Mouse (Mus musculus) forebrain, embryonic 12.5 days (tissue): ENCODE results near the gene Eif6. TPM values are rescaled to one million over a fixed set of nuclear protein-coding genes. Genes with fewer than 3 reads are reported as not detected.

ENCODE experiments used
- ATAC-seq: fragments of 200-750 bp; cut with Nextera tagmentation; 2 replicates; pipeline ENCODE4 v1.8.0; 2017; ENCODE audit warnings: moderate TSS enrichment; ENCODE audit not compliant: low FRiP score
- H3K27ac ChIP-seq: fragments of 300-500 bp; sonication (generic); 2 replicates; pipeline ENCODE4 v1.5.1; 2016; ENCODE audit warnings: mild to moderate bottlenecking
- H3K27me3 ChIP-seq: fragments of 300-500 bp; sonication (generic); 2 replicates; pipeline ENCODE4 v1.6.1; 2016; ENCODE audit warnings: mild to moderate bottlenecking
- H3K36me3 ChIP-seq: fragments of 300-500 bp; sonication (generic); replicated peaks from 2 replicates; pipeline ENCODE4 v1.6.1; 2016; ENCODE audit warnings: mild to moderate bottlenecking
- H3K4me1 ChIP-seq: fragments of 300-500 bp; sonication (generic); 2 replicates; pipeline ENCODE4 v1.6.1; 2016
- H3K4me2 ChIP-seq: fragments of 300-500 bp; sonication (generic); 2 replicates; pipeline ENCODE4 v1.6.1; 2016; ENCODE audit warnings: mild to moderate bottlenecking, moderate library complexity
- H3K4me3 ChIP-seq: fragments of 300-500 bp; sonication (generic); replicated peaks from 2 replicates; pipeline ENCODE4 v1.5.1; 2016; ENCODE audit warnings: mild to moderate bottlenecking
- H3K9ac ChIP-seq: fragments of 300-500 bp; sonication (generic); 2 replicates; pipeline ENCODE4 v1.6.1; 2016; ENCODE audit warnings: mild to moderate bottlenecking
- H3K9me3 ChIP-seq: fragments of 300-500 bp; sonication (generic); 2 replicates; pipeline ENCODE4 v1.6.1; 2016
- WGBS: fragments of 180-500 bp; shearing (Covaris S2); methylation state at CpG from one replicate; pipeline ENCODE4 v1.1.7; 2016; 5-methylcytosine and 5-hydroxymethylcytosine counted together
- polyA plus RNA-seq: library from polyadenylated mRNA; unstranded; fragments of >200 nt; fragmentation: Nextera tagmentation; extraction: Ambion mirVana; gene quantifications from 2 replicates; pipeline ENCODE4 v1.2.1, GENCODE M21; 2016

Gene Eif6
- polyA plus RNA-seq, 1 experiment from 2014 or later, result 160 TPM

DNA sequence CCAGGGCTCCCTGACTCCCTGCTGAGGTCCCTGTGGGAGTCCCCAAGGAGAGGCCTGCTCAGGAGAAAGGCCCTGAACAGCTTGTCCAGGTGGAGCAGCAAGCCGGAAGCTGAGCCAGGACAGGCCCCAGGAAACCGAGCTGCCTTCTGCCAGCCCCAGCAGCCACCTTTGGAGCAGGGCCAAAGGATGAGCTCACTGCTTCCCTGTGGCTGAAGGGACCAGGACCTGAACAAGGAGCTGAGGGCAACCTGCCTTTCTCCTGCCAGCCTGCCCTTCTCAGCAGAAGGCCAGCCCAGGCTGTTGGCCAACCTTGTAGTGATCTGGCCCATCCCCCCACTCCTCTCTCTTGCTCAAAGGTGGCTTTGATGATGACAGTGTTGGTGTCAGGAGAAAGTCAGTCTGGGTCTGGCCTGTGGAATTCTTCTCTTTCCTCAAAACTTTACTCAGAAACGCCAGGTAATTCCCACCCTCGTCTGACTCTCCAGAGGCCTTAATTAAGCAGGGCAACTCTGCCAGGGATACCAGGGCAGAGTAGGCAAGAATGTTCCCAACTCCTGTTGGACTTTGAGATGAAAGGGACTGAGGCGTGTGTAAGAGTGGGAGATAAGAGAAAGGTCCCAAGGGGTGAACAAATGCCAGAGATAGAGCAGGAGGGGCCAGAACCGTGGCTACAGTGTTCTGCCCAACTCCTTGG is 21.3 kb downstream of the Eif6 start:
- WGBS, result 72% methylated on average over 6 of the region's 6 CpGs

DNA sequence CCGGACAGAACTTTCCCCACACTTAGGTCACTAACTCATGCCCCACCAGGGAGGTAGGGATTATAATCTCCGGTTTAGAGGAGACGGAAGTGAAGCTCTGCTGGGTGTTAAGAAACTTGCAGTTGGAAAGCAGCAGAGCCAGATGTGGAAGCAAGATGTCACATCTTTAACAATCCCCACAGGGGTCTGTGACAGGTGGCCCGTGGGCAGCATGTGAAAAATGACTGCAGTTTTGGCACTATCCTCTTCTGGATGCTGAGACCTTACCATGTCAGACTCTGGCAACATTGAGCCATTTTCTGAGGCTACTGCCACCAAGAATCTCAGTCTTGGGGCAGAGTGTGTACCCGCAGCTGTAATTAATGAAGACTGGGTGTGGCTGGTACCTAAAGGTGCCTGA is 22.7 kb downstream of the Eif6 start:
- H3K9ac ChIP-seq, result no peak overlapping the region
- no peaks in the 10 kb centered on the region for H3K9me3 ChIP-seq
- no peak overlapping the region for H3K27ac ChIP-seq
- H3K36me3 ChIP-seq, result no peaks in the 10 kb centered on the region
- 81% methylated on average over 5 of the region's 5 CpGs for WGBS
- no peak for ATAC-seq
- no peak overlapping the region for H3K4me3 ChIP-seq
- no peaks in the 10 kb centered on the region for H3K4me1 ChIP-seq
- no peaks in the 10 kb centered on the region for H3K27me3 ChIP-seq
- no peak overlapping the region for H3K4me2 ChIP-seq

More for the DNA sequence above, 21.3 kb downstream of the Eif6 start:
- Histone ChIP-seq H3K9me3 (no peaks in the 10 kb centered on the region), H3K27ac (no peak overlapping the region), H3K27me3 (no peaks in the 10 kb centered on the region), H3K4me2 (no peak overlapping the region), H3K9ac (no peak overlapping the region), H3K4me1 (no peaks in the 10 kb centered on the region), H3K36me3 (no peaks in the 10 kb centered on the region), H3K4me3 (no peak overlapping the region)
- no peak for ATAC-seq

DNA sequence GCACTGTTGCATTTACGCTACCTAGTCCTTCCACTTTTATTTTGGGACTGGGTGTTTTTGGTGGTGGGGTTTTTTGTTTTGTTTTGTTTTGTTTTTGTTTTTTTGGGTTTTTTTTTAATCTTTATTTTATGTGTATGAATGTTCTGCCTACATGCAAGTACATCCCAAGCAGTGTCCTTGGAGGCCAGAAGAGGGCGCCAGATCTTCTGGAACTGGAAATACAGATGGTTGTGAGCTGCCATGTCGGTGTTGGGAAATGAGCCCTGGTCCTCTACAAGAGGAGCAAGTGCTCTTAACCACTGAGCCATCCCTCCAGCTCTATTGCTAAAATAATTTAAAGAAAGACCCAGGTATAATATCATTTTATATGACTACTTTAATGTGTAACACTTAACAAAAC is 24.0 kb downstream of the Eif6 start:
- Histone ChIP-seq H3K27ac (no peak overlapping the region), H3K4me2 (no peak overlapping the region), H3K36me3 (0 out of 2 replicates have a peak, but pooled peaks cover 4% of the 10 kb centered on the region), H3K4me1 (no peaks in the 10 kb centered on the region), H3K9me3 (no peaks in the 10 kb centered on the region), H3K27me3 (no peaks in the 10 kb centered on the region), H3K9ac (no peak overlapping the region), H3K4me3 (no peak overlapping the region)
- WGBS, result 57% methylated on average over 3 of the region's 3 CpGs
- ATAC-seq, result no peak

DNA sequence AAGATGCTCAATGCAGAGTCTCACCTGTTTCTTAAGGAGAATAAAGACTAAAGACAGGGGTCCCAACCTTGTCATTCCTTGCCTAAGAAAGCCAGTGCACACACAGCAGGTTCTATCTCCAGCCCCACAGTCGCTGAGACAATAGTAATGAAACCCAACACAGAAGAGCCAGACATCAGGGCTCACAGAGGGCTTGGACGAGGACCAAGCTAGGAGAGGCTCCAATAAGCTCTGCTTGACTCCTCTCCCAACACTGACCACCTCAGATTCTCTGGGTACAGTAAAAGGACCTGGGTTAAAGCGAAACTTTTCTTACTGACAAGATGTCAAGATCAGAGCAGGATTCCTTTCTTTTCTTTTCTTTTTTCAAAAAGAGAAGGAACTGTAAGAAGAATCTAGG is 28.1 kb downstream of the Eif6 start:
- 66% methylated on average over 3 of the region's 3 CpGs for WGBS
- Histone ChIP-seq H3K4me3 (no peak overlapping the region), H3K4me2 (no peak overlapping the region), H3K4me1 (no peaks in the 10 kb centered on the region), H3K27ac (no peak overlapping the region), H3K9ac (no peak overlapping the region), H3K27me3 (no peaks in the 10 kb centered on the region), H3K9me3 (no peaks in the 10 kb centered on the region), H3K36me3 (0 out of 2 replicates have a peak, but pooled peaks cover 4% of the 10 kb centered on the region)
- no peak for ATAC-seq

DNA sequence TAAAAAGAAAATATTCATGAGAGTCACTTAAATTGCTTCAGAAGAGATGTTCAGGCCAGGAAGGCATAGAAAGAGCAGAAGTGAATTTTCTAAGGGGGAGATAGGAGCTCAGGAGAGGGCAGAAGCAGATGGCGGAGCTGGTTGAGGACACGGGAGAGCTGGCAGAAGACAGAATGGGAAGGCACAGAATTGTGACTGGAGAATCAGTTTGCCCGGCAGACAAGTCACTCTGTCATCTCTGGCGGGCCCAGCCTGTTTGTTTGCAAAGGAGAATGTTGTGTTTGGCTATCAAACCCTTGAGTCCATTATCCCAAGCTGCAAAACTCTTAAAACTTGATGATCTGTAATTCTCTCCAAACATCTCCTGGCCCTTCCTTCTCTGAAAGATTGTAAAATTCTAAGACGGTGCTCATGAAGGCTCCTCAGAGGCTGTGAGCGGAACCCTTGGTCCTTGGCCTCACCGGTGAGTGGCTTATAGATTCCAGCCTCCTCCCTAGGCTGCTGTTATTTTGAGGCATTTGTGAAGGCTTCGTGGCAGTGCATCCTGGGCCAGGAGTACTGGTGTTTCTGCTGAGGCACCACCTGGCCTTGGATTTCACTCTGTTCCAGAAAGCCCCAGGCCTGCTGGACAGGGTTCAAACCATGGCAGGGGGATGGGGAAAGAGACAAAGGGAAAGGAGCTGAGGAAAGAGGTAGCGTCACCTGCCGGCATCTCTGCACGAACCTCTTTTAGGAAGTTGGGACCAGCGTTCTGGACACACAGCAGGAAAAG is 31.9 kb downstream of the Eif6 start:
- H3K4me3 ChIP-seq, result no peak overlapping the region
- no peak for ATAC-seq

DNA sequence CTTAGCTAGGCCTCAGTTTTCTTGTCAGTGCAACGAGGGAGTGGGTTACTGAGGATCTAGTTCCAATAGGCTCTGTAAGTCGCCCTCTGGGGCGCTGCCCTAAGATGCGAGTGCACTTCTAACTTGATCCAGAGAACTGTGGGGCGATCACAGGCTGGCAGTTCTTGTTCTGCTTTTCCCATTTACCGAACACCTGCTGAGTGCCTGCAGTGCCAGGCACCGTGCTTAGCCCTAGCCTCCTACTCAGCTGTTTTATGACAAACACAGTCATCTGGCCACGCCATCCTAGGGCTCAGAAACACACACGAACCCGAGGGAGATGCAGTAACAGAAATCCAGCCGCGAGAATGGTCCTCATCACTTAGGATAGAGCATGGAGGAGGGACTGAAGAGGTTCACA is 33.8 kb downstream of the Eif6 start:
- no peaks in the 10 kb centered on the region for H3K36me3 ChIP-seq
- H3K27me3 ChIP-seq, result no peaks in the 10 kb centered on the region
- 21% methylated on average over 12 of the region's 12 CpGs for WGBS
- no peak overlapping the region for H3K4me3 ChIP-seq
- peak overlapping the region; percentile 29 for H3K4me2 ChIP-seq
- no peaks in the 10 kb centered on the region for H3K9me3 ChIP-seq
- H3K4me1 ChIP-seq, result peaks cover 6% of the 10 kb centered on the region; the same call in 1 of the 2 replicates
- H3K27ac ChIP-seq, result no peak overlapping the region
- no peak for ATAC-seq
- H3K9ac ChIP-seq, result no peak overlapping the region

More for the DNA sequence above, 31.9 kb downstream of the Eif6 start:
- Histone ChIP-seq H3K4me2 (no peak overlapping the region), H3K9me3 (no peaks in the 10 kb centered on the region), H3K4me1 (peaks cover 6% of the 10 kb centered on the region; the same call in 1 of the 2 replicates), H3K36me3 (0 out of 2 replicates have a peak, but pooled peaks cover 4% of the 10 kb centered on the region), H3K27ac (no peak overlapping the region), H3K9ac (no peak overlapping the region), H3K27me3 (no peaks in the 10 kb centered on the region)
- 93% methylated on average over 12 of the region's 12 CpGs for WGBS

DNA sequence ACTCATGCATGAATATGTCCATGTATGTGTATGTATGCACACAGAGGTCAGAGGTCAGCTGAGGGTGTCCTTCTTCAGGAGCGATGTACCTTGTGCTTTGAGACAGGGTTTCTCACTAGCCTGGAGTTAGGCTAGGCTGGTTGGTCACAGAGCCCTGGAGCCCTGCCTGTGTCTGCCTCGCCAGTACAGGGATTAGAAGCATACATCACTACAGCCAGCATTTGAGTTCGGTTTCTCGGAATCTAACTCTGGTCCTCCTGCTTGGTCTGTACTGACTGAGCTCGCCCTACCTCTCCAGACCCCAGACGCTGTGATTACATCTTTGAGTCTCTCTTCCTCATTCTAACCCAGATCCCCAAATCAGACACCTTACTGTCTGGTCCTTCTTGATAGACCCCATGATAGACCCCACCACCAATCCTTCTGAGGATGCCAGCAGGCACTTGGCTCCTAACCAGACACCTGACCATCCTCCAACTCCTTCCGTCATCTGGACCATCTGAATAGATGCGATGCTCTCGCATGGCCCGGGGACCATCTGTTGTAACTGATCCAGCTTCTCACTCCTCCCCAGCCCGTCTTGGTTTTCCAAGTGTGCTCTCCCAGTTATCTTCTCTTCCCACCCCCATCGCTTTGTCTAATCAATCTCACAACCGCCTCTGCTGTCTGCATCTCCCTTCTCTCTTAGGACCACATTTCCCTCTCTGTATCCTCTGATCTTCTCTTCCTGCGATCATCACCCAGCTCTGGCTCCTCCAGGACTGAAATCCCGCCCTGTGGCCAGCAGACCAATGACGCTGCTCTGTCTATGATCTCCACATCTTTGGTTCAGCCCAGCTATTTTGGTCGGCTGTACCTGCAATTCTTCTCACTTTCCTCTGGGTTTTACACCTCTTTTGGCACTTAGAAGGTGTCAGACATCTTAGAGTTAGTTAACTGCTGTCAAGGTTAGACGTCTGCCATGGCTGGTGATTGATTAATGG is 38.5 kb downstream of the Eif6 start:
- no peak overlapping the region for H3K4me2 ChIP-seq
- 83% methylated on average over 18 of the region's 18 CpGs for WGBS
- H3K9me3 ChIP-seq, result no peaks in the 10 kb centered on the region
- no peak for ATAC-seq
- no peak overlapping the region for H3K4me3 ChIP-seq
- H3K27ac ChIP-seq, result no peak overlapping the region
- no peaks in the 10 kb centered on the region for H3K27me3 ChIP-seq
- H3K9ac ChIP-seq, result no peak overlapping the region
- H3K36me3 ChIP-seq, result no peaks in the 10 kb centered on the region
- H3K4me1 ChIP-seq, result peaks cover 4% of the 10 kb centered on the region; the same call in 1 of the 2 replicates

DNA sequence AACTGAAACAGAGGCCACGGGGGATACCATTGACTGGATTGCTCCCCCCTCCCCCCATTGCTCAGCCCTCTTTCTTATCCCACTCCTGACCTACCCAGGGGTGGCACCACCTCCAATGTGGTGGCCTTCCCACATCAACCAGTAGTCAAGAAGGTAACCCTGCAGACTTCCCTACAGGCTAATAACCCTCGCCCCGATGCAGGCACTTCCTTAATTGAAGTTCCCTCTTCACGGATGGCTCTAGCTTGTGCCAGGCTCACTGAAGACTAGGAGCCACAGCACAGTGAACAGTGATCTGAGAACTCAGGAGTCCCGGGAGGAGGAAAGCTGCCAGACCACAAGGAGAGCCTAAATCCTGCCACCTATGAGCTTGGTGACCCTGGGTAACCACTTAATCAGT is 39.8 kb downstream of the Eif6 start:
- Histone ChIP-seq H3K4me1 (no peaks in the 10 kb centered on the region), H3K4me2 (no peak overlapping the region), H3K27me3 (no peaks in the 10 kb centered on the region), H3K36me3 (no peaks in the 10 kb centered on the region), H3K27ac (no peak overlapping the region), H3K9ac (no peak overlapping the region), H3K4me3 (no peak overlapping the region), H3K9me3 (no peaks in the 10 kb centered on the region)
- WGBS, result 75% methylated on average over 5 of the region's 5 CpGs
- no peak for ATAC-seq

DNA sequence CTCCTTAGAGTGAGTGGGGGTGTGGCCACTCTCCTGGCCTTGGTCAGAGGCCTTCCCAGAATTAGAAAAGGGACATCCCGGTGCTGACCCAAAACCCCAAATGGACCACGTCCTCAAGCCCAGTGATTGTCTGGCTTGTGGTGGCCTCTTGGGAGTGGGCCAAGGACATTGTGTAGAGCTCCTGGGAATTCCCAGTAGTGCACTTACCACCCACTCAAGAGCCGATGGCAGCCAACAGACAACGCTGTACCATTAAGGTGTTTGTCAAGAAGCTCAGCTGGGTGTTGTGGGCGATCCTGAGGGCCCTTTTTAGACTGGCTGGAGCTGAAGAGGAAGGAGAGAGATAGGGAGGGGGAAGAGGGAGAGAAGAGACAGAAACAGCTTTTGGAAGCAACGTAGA is 42.2 kb downstream of the Eif6 start:
- Histone ChIP-seq H3K9ac (no peak overlapping the region), H3K27ac (no peak overlapping the region), H3K36me3 (no peaks in the 10 kb centered on the region), H3K9me3 (no peaks in the 10 kb centered on the region), H3K27me3 (no peaks in the 10 kb centered on the region), H3K4me3 (no peak overlapping the region), H3K4me2 (no peak overlapping the region), H3K4me1 (no peaks in the 10 kb centered on the region)
- no peak for ATAC-seq
- 80% methylated on average over 6 of the region's 6 CpGs for WGBS

DNA sequence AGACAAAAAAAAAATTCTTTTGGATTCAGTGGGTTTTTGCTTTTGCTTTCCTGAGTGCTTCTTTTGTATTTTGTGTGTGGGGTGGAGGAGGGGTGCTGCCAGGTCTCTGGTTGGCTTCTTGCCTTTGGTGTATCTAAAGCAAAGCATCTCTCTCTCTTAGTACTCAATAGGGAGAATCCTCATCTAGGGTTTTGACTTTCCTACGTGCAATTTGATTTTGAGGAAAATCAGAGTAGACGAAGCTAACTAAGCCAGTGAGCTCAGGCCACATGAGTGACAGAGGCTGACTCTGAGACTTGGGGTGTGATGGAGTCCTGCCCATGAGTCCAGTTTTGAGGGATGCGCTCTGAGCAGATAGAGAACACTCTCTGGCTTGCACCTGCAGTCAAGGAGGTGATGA is 47.2 kb downstream of the Eif6 start:
- Histone ChIP-seq H3K9ac (no peak overlapping the region), H3K4me2 (no peak overlapping the region), H3K27ac (no peak overlapping the region), H3K27me3 (peaks cover 30% of the 10 kb centered on the region), H3K4me3 (no peak overlapping the region), H3K9me3 (no peaks in the 10 kb centered on the region), H3K36me3 (no peaks in the 10 kb centered on the region), H3K4me1 (peaks cover 17% of the 10 kb centered on the region)
- WGBS, result 82% methylated on average over 3 of the region's 3 CpGs
- no peak for ATAC-seq

DNA sequence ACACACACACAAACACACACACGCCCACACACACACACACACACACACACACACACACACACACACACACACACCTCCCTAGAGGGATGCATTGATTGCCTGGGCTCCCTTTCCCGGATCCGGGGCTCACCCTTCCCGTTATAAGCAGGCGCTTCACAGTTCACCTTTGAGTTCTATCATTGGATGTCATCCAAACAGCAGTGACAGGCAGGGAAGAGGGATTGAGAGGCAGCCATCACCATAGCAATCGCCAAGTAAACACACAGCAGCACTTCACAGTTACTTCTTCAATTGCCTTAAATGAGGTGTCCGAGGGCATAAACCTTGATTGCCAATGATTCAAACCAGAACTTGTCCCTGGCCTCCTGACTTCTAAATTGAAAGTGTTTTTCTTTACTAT is 47.7 kb downstream of the Eif6 start:
- WGBS, result 61% methylated on average over 7 of the region's 7 CpGs
- Histone ChIP-seq H3K9ac (no peak overlapping the region), H3K4me3 (no peak overlapping the region), H3K4me2 (no peak overlapping the region), H3K27me3 (peaks cover 35% of the 10 kb centered on the region), H3K36me3 (no peaks in the 10 kb centered on the region), H3K9me3 (no peaks in the 10 kb centered on the region), H3K4me1 (peaks cover 17% of the 10 kb centered on the region), H3K27ac (no peak overlapping the region)
- no peak for ATAC-seq

DNA sequence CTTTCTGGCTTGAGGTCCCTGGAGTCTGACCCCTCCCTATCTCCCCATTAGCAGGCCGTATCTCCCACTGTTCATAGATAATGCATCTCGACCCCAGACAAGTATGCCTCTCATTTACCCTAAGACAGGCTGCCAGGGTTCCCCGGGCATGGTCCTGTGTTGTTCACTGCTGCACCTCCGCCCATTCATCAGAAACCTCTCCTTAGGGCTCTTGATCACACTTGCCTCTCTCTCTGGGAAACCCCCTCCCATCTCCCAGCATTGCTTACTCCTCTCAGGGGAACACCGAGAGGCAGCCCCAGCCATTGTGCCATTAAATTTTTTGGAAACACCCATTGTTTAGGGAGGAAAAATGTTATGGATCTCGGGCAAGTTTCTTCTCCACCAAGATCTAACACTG is 48.7 kb downstream of the Eif6 start:
- H3K27me3 ChIP-seq, result peaks cover 46% of the 10 kb centered on the region
- no peak overlapping the region for H3K27ac ChIP-seq
- no peak overlapping the region for H3K9ac ChIP-seq
- H3K9me3 ChIP-seq, result no peaks in the 10 kb centered on the region
- H3K4me1 ChIP-seq, result peaks cover 17% of the 10 kb centered on the region
- no peak for ATAC-seq
- no peak overlapping the region for H3K4me3 ChIP-seq
- H3K36me3 ChIP-seq, result no peaks in the 10 kb centered on the region
- 63% methylated on average over 6 of the region's 6 CpGs for WGBS
- H3K4me2 ChIP-seq, result no peak overlapping the region
